Mouse (Mus musculus) right cerebral cortex, adult 18-20 months (tissue): ENCODE results near the gene Mospd3.
A peak's percentile ranks its signal among the peaks of the same experiment; 100 is the strongest.

ENCODE experiments used
- DNase-seq: peaks from one replicate; pipeline ENCODE4 v3.0.0; 2022; ENCODE audit warnings: mixed read lengths

Mospd3 gene

GRCm38 (mm10) chr5:137600619-137601364, at the start of gene Mospd3:
Mospd3 (minus strand) TSS chr5:137601058.
- peak; percentile 96 for DNase-seq

GRCm38 (mm10) chr5:137649669-137650571, 49.1 kb upstream of the Mospd3 start:
- DNase-seq: no peak

GRCm38 (mm10) chr5:137649251-137649650, 48.4 kb upstream of the Mospd3 start:
- no peak for DNase-seq

GRCm38 (mm10) chr5:137647827-137648601, 47.2 kb upstream of the Mospd3 start:
- DNase-seq: no peak

- DNase-seq: no peak
Observed at GRCm38 (mm10) chr5:137645652-137646091, 44.8 kb upstream of the Mospd3 start, which contains the start of gene Irs3. Irs3 (minus strand) TSS chr5:137645714.

- DNase-seq: no peak
Observed at GRCm38 (mm10) chr5:137645091-137645651, 44.3 kb upstream of the Mospd3 start.

GRCm38 (mm10) chr5:137644484-137644883, 43.6 kb upstream of the Mospd3 start:
- DNase-seq: no peak

- DNase-seq: no peak
Observed at GRCm38 (mm10) chr5:137642886-137643285, 42.0 kb upstream of the Mospd3 start.

GRCm38 (mm10) chr5:137641054-137641453, 40.2 kb upstream of the Mospd3 start, which contains the start of gene Sap25:
Sap25 (plus strand) TSS chr5:137641334.
- DNase-seq: no peak

GRCm38 (mm10) chr5:137639472-137639871, 38.6 kb upstream of the Mospd3 start:
- no peak for DNase-seq

GRCm38 (mm10) chr5:137633397-137634084, 32.7 kb upstream of the Mospd3 start:
- DNase-seq: no peak

- no peak for DNase-seq
Observed at GRCm38 (mm10) chr5:137631591-137631990, 30.7 kb upstream of the Mospd3 start.

GRCm38 (mm10) chr5:137631171-137631570, 30.3 kb upstream of the Mospd3 start:
- peak; percentile 37 for DNase-seq

- no peak for DNase-seq
Observed at GRCm38 (mm10) chr5:137630602-137631001, 29.7 kb upstream of the Mospd3 start.

GRCm38 (mm10) chr5:137629906-137630545, 29.2 kb upstream of the Mospd3 start:
- no peak for DNase-seq

- DNase-seq: no peak
Observed at GRCm38 (mm10) chr5:137629306-137629721, 28.5 kb upstream of the Mospd3 start.

- peak; percentile 100 for DNase-seq
Observed at GRCm38 (mm10) chr5:137628498-137629305, 27.8 kb upstream of the Mospd3 start, which contains the start of the genes Fbxo24, Lrch4 and Gm20605. Fbxo24 (minus strand) TSS chr5:137629002. Lrch4 (plus strand) TSS chr5:137629121. Gm20605 (plus strand) TSS chr5:137629175.

- DNase-seq: no peak
Observed at GRCm38 (mm10) chr5:137627991-137628390, 27.1 kb upstream of the Mospd3 start.

- no peak for DNase-seq
Observed at GRCm38 (mm10) chr5:137623937-137624530, 23.2 kb upstream of the Mospd3 start.

GRCm38 (mm10) chr5:137615347-137615746, 14.5 kb upstream of the Mospd3 start:
- no peak for DNase-seq
